Mouse (Mus musculus) C2C12 (cell line): ENCODE results near the gene Map3k5.

Source experiments
- CTCF ChIP-seq: IDR thresholded peaks from one replicate; pipeline ENCODE4 v1.5.1; 2011; ENCODE audit not compliant: control insufficient read depth, insufficient read depth, insufficient read length
- USF1 ChIP-seq: IDR thresholded peaks from one replicate; pipeline ENCODE4 v1.6.1; 2011; ENCODE audit warnings: low read depth, mild to moderate bottlenecking, control low read depth, moderate library complexity

DNA sequence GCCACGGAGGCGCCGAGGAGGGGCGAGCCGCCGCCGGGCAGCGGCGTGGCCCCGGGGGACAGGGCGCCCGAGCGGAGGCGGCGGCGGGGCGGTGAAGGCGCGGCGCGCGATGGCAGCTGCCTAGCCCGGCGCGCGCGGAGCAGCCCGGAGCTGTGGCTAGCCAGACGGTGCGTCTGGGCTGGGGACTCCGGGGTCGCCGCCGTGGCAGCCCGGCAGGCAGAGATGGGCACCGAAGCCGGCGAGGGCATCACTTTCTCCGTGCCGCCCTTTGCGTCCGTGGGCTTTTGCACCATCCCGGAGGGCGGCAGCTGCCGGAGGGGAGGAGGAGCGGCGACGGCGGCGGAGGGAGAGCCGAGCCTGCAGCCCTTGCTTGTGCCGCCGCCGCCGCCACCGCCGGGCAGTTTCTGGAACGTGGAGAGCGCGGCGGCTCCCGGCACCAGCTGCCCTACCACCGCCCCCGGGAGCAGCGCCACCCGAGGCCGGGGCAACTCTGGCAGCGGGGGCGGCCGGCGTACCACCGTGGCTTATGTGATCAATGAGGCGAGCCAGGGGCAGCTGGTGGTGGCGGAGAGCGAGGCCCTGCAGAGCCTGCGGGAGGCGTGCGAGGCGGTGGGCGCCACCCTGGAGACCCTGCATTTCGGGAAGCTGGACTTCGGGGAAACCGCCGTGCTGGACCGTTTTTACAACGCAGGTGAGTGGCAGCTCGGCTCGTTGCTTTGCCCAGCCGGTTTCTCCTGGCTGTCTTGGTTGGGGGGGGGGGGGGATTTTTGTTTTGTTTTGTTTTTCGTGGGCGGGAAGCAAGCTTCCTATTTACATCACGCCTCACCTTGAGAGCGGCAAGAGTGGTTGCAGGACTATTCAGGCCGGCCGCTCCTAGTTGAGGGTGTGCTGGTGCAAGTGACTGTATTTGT is at the start of gene Map3k5:
- TF ChIP-seq CTCF (no peak), USF1 (no peak)
